Mouse (Mus musculus) brain, embryonic 14.5 days (tissue): ENCODE data around the gene Aak1.

ENCODE experiments used
- CTCF ChIP-seq: fragments of 200-500 bp; IDR thresholded peaks from 2 replicates; pipeline ENCODE4 v1.5.1; 2012; ENCODE audit warnings: inconsistent platforms, mild to moderate bottlenecking, moderate library complexity, borderline replicate concordance; ENCODE audit not compliant: insufficient read depth, insufficient read length; ENCODE audit errors: extremely low read depth
- POLR2A ChIP-seq: fragments of 200-500 bp; IDR thresholded peaks from 2 replicates; pipeline ENCODE4 v1.6.1; 2012; ENCODE audit warnings: mild to moderate bottlenecking, inconsistent platforms, borderline replicate concordance; ENCODE audit not compliant: poor library complexity, insufficient read depth, insufficient read length, severe bottlenecking; ENCODE audit errors: extremely low read depth

DNA sequence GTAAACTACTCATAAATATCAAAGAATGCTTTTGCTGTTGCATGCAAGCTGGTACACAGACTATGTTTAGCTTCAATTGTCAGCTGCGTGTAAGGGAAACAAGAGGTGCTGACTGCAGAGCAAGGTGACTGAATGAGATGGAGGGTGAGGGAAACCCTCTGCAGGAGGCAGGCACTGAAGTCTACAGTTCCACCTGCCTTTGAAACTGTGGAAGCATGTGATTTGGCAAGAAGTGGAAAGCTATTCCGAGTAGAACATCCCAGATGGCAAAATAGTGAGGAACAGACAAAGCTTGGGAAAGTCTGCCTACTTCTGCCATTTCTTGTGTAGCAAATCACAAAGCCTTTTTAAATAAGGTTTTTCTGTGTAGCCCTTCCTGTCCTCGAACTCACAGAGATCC lies 106.4 kb downstream of the Aak1 start:
- TF ChIP-seq POLR2A (no peak), CTCF (no peak)
